7 mouse cellular contexts compared by ENCODE assay signal in genomic region chr6:39419851-39420721, GRCm38 (mm10). TPM values are rescaled to one million over a fixed set of nuclear protein-coding genes. Genes with fewer than 3 reads are reported as not detected.
A peak's percentile ranks its signal among the peaks of the same experiment; 100 is the strongest.
DNase-seq lines count a peak whose midpoint lies in the region; ATAC-seq and TF ChIP-seq lines count a peak whose summit lies in the region.

Gene Mkrn1 (minus strand): TSS chr6:39420462.

- TF ChIP-seq POLR2A in kidney, adult 2 months (IDR thresholded peaks at IDR 0.05; ENCODE audit: low read depth, low read length) = peak; percentile 32
- peak; percentile 68 for TF ChIP-seq POLR2A in spleen, adult 2 months (IDR thresholded peaks at IDR 0.05; ENCODE audit: low read depth, low read length)

- peak; percentile 71 for DNase-seq in adrenal gland, postnatal 25 days
- peak; percentile 81 to 82 for DNase-seq in heart, adult 18-20 months
- peak; percentile 91 for DNase-seq in kidney, adult 2 months
- DNase-seq in spleen, adult 2 months (ENCODE audit: low read depth in 1 of 2, low spot score in 2 of 2) = peak; percentile 64 to 75

- 0 out of 2 replicates have a peak, but pooled peaks cover 5% of the 10 kb centered on the region for H3K4me1 ChIP-seq in embryonic facial prominence, embryonic 12.5 days
- H3K4me1 ChIP-seq in kidney, adult 2 months (ENCODE audit: control insufficient read depth, insufficient read depth, low read length) = peaks cover 5% of the 10 kb centered on the region; the same call in 1 of the 2 replicates
- peaks cover 5% of the 10 kb centered on the region for H3K4me1 ChIP-seq in limb, embryonic 12.5 days (replicated peaks)
- H3K4me1 ChIP-seq in midbrain, embryonic 15.5 days = peaks cover 18% of the 10 kb centered on the region
- H3K4me1 ChIP-seq in spleen, adult 2 months (ENCODE audit: control insufficient read depth, insufficient read depth, insufficient read length) = no peaks in the 10 kb centered on the region; the same call in 1 of the 2 replicates

- peak within 1 kb of the TSS; percentile 64 for H3K4me2 ChIP-seq in embryonic facial prominence, embryonic 12.5 days (replicated peaks)
- H3K4me2 ChIP-seq in limb, embryonic 12.5 days = peak within 1 kb of the TSS; percentile 78
- peak within 1 kb of the TSS; percentile 66 for H3K4me2 ChIP-seq in midbrain, embryonic 15.5 days

- H3K27me3 ChIP-seq in embryonic facial prominence, embryonic 12.5 days = peaks cover 16% of the 10 kb centered on the region
- H3K27me3 ChIP-seq in kidney, adult 2 months (replicated peaks; ENCODE audit: control insufficient read depth, insufficient read depth, low read length) = no peaks in the 10 kb centered on the region
- H3K27me3 ChIP-seq in limb, embryonic 12.5 days = peaks cover 25% of the 10 kb centered on the region
- no peaks in the 10 kb centered on the region for H3K27me3 ChIP-seq in midbrain, embryonic 15.5 days (replicated peaks)
- H3K27me3 ChIP-seq in spleen, adult 2 months (ENCODE audit: control insufficient read depth, insufficient read depth, low read length) = no peaks in the 10 kb centered on the region

- no peak for TF ChIP-seq CTCF in kidney, adult 2 months (conservative IDR thresholded peaks at IDR 0.05; ENCODE audit: insufficient read depth, insufficient read length, low read depth, low read length)
- no peak for TF ChIP-seq CTCF in spleen, adult 2 months (IDR thresholded peaks at IDR 0.05; ENCODE audit: extremely low read depth, insufficient read depth, insufficient read length, insufficient replicate concordance)

- peak within 1 kb of the TSS; percentile 94 for H3K4me3 ChIP-seq in embryonic facial prominence, embryonic 12.5 days
- peak within 1 kb of the TSS; percentile 99 for H3K4me3 ChIP-seq in kidney, adult 2 months (ENCODE audit: insufficient read depth, low read depth, low read length)
- peak within 1 kb of the TSS; percentile 93 for H3K4me3 ChIP-seq in limb, embryonic 12.5 days (replicated peaks)
- peak within 1 kb of the TSS; percentile 70 for H3K4me3 ChIP-seq in midbrain, embryonic 15.5 days
- peak within 1 kb of the TSS; percentile 70 for H3K4me3 ChIP-seq in spleen, adult 2 months (ENCODE audit: extremely low read depth, insufficient read depth, insufficient read length)

- H3K9ac ChIP-seq in embryonic facial prominence, embryonic 12.5 days = peak within 1 kb of the TSS; percentile 76
- H3K9ac ChIP-seq in limb, embryonic 12.5 days (replicated peaks) = peak within 1 kb of the TSS; percentile 81
- peak within 1 kb of the TSS; percentile 90 for H3K9ac ChIP-seq in midbrain, embryonic 15.5 days

- no peaks in the 10 kb centered on the region for H3K36me3 ChIP-seq in embryonic facial prominence, embryonic 12.5 days
- H3K36me3 ChIP-seq in kidney, adult 2 months (ENCODE audit: control insufficient read depth, insufficient read depth, low read length) = no peaks in the 10 kb centered on the region
- no peaks in the 10 kb centered on the region for H3K36me3 ChIP-seq in limb, embryonic 12.5 days
- H3K36me3 ChIP-seq in midbrain, embryonic 15.5 days (replicated peaks) = no peaks in the 10 kb centered on the region
- H3K36me3 ChIP-seq in spleen, adult 2 months (ENCODE audit: control insufficient read depth, insufficient read depth, low read length) = no peaks in the 10 kb centered on the region

- H3K27ac ChIP-seq in embryonic facial prominence, embryonic 12.5 days = peak within 1 kb of the TSS; percentile 82
- H3K27ac ChIP-seq in kidney, adult 2 months (ENCODE audit: insufficient read depth, low read depth, low read length) = peak within 1 kb of the TSS; percentile 48
- peak within 1 kb of the TSS; percentile 78 for H3K27ac ChIP-seq in limb, embryonic 12.5 days
- peak within 1 kb of the TSS; percentile 94 for H3K27ac ChIP-seq in midbrain, embryonic 15.5 days
- peak within 1 kb of the TSS; percentile 77 for H3K27ac ChIP-seq in spleen, adult 2 months (ENCODE audit: insufficient read depth, low read length)

- peak; percentile 94 for ATAC-seq in embryonic facial prominence, embryonic 12.5 days (ENCODE audit: insufficient number of reproducible peaks, insufficient read depth, low FRiP score, low TSS enrichment)
- peak; percentile 90 for ATAC-seq in limb, embryonic 12.5 days (ENCODE audit: insufficient number of reproducible peaks, insufficient read depth, low FRiP score, low TSS enrichment, low read depth)
- peak; percentile 97 for ATAC-seq in midbrain, embryonic 15.5 days (replicated peaks)

- WGBS in embryonic facial prominence, embryonic 12.5 days = under 1% methylated on average over 82 of the region's 82 CpGs
- under 1% methylated on average over 82 of the region's 82 CpGs for WGBS in kidney, adult 2 months
- 2% methylated on average over 60 of the region's 82 CpGs for WGBS in limb, embryonic 12.5 days
- WGBS in midbrain, embryonic 15.5 days = under 1% methylated on average over 58 of the region's 82 CpGs
- 1% methylated on average over 76 of the region's 82 CpGs for WGBS in spleen, adult 2 months

- H3K9me3 ChIP-seq in embryonic facial prominence, embryonic 12.5 days = no peaks in the 10 kb centered on the region
- H3K9me3 ChIP-seq in limb, embryonic 12.5 days = no peaks in the 10 kb centered on the region
- H3K9me3 ChIP-seq in midbrain, embryonic 15.5 days = no peaks in the 10 kb centered on the region

RNA-seq across cellular contexts. Expression of gene Mkrn1, which starts in this region (rescaled TPM):
- total RNA-seq in adrenal gland, postnatal 25 days (2021) = 70.6 and 103 TPM in 2 replicates
- polyA plus RNA-seq in embryonic facial prominence, embryonic 12.5 days (2016; fragmentation: Nextera tagmentation; extraction: Ambion mirVana) = 56.4 and 59.0 TPM in 2 replicates
- total RNA-seq in heart, adult 18-20 months (2021) = 10 to 100 TPM; 60.2 to 65.0 TPM
- 31.0 and 34.5 TPM in 2 replicates for polyA plus RNA-seq in kidney, adult 2 months (2012; rRNA removed)
- polyA plus RNA-seq in limb, embryonic 12.5 days (2016; fragmentation: Nextera tagmentation; extraction: Ambion mirVana) = 45.0 and 46.4 TPM in 2 replicates
- polyA plus RNA-seq in midbrain, embryonic 15.5 days (2015; fragmentation: Nextera tagmentation; extraction: Ambion mirVana) = 269 TPM in 2 replicates
- 96.8 and 131 TPM in 2 replicates for polyA plus RNA-seq in spleen, adult 2 months (2012; rRNA removed)

Comparison
In these comparisons a context has a peak if more than half of its experiments do, and no peak if none do; other contexts are left out.
1. Peak in every context shown above with its lines: DNase-seq, ATAC-seq, H3K4me3 ChIP-seq and H3K27ac ChIP-seq.